Mouse (Mus musculus) intestine, embryonic 16.5 days (tissue): ENCODE results near the gene Gpc6. TPM values are rescaled to one million over a fixed set of nuclear protein-coding genes. Genes with fewer than 3 reads are reported as not detected.

Source experiments
- ATAC-seq: fragments of 200-750 bp; cut with Nextera tagmentation; 2 replicates; pipeline ENCODE4 v1.8.0; 2017; ENCODE audit warnings: moderate TSS enrichment, moderate library complexity
- H3K27ac ChIP-seq: fragments of 300-500 bp; sonication (generic); 2 replicates; pipeline ENCODE4 v1.5.1; 2014; ENCODE audit warnings: mild to moderate bottlenecking, low read length
- H3K27me3 ChIP-seq: fragments of 300-500 bp; sonication (generic); replicated peaks from 2 replicates; pipeline ENCODE4 v1.6.1; 2014; ENCODE audit warnings: low read length, control low read depth, mixed read lengths; ENCODE audit not compliant: control insufficient read depth, insufficient read depth
- H3K36me3 ChIP-seq: fragments of 300-500 bp; sonication (generic); 2 replicates; pipeline ENCODE4 v1.6.1; 2014; ENCODE audit warnings: low read length, control low read depth; ENCODE audit not compliant: control insufficient read depth, insufficient read depth
- H3K4me1 ChIP-seq: fragments of 300-500 bp; sonication (generic); 2 replicates; pipeline ENCODE4 v1.6.1; 2014; ENCODE audit warnings: low read length, control low read depth, mixed read lengths; ENCODE audit not compliant: control insufficient read depth, insufficient read depth
- H3K4me2 ChIP-seq: fragments of 300-500 bp; sonication (generic); 2 replicates; pipeline ENCODE4 v1.6.1; 2014; ENCODE audit warnings: low read depth, low read length, control low read depth
- H3K4me3 ChIP-seq: fragments of 300-500 bp; sonication (generic); 2 replicates; pipeline ENCODE4 v1.5.1; 2014; ENCODE audit warnings: mild to moderate bottlenecking, low read length
- H3K9ac ChIP-seq: fragments of 300-500 bp; sonication (generic); 2 replicates; pipeline ENCODE4 v1.6.1; 2014; ENCODE audit warnings: low read depth, low read length
- H3K9me3 ChIP-seq: fragments of 300-500 bp; sonication (generic); 2 replicates; pipeline ENCODE4 v1.6.1; 2016; ENCODE audit warnings: low read length, control low read depth; ENCODE audit not compliant: control insufficient read depth
- WGBS: fragments of 180-500 bp; shearing (Covaris S2); extraction: QIAGEN DNeasy Blood & Tissue Kit; methylation state at CpG from one replicate; pipeline ENCODE4 v1.1.7; 2014; 5-methylcytosine and 5-hydroxymethylcytosine counted together
- polyA plus RNA-seq: library from polyadenylated mRNA; unstranded; fragments of >200 nt; fragmentation: Nextera tagmentation; extraction: Ambion mirVana; gene quantifications from 2 replicates; pipeline ENCODE4 v1.2.1, GENCODE M21; 2015

Gene Gpc6
- polyA plus RNA-seq, 1 experiment from 2014 or later = 29.7 TPM

DNA sequence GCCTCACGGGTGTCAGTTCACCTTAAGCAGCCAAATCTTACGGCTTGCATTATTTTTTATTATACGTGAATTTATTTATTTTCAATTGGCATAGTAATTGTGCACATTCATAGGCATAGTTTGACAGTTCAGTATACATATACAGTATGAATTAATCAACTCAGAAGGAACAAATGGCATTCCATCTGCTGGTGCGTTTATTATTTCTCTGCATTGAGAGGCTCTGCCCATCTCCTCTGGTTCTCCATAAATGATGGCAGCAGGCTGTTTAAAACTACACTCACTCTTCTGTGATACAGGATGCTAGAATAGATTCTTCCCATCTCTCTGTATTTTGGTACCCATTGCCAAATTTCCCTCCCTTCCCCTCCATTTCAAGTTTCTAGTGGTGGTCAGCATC, 16.7 kb downstream of the Gpc6 start:
- no peak overlapping the region for H3K4me2 ChIP-seq
- 88% methylated on average over 4 of the region's 4 CpGs for WGBS
- no peak overlapping the region for H3K4me3 ChIP-seq
- no peak overlapping the region for H3K9ac ChIP-seq
- no peaks in the 10 kb centered on the region for H3K36me3 ChIP-seq
- H3K27ac ChIP-seq = no peak overlapping the region
- H3K4me1 ChIP-seq = no peaks in the 10 kb centered on the region
- no peaks in the 10 kb centered on the region for H3K27me3 ChIP-seq
- no peak for ATAC-seq
- no peaks in the 10 kb centered on the region for H3K9me3 ChIP-seq

DNA sequence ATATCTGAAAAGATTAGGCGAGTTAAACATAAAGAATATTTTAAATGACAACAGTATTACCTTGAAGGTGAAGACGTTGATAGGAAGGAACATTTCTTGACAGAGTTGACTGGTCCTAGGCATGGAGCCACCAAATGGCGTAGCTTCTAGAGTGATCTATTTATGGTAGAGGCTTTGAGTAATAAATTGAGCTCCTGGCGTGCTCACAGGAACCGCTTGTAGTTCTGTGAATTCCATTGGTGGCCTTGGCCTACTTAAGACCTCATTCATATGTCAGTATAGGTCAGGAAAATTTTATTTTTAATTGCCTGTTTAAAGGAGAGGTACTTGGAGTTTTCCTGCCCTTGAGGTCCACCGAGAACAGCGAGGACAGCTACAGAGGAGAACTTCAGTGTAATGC, 18.6 kb downstream of the Gpc6 start:
- Histone ChIP-seq H3K36me3 (no peaks in the 10 kb centered on the region), H3K27ac (no peak overlapping the region), H3K4me3 (no peak overlapping the region), H3K4me1 (0 out of 2 replicates have a peak, but pooled peaks cover 2% of the 10 kb centered on the region), H3K9ac (no peak overlapping the region), H3K4me2 (no peak overlapping the region), H3K27me3 (no peaks in the 10 kb centered on the region), H3K9me3 (no peaks in the 10 kb centered on the region)
- 92% methylated on average over 7 of the region's 7 CpGs for WGBS
- no peak for ATAC-seq

DNA sequence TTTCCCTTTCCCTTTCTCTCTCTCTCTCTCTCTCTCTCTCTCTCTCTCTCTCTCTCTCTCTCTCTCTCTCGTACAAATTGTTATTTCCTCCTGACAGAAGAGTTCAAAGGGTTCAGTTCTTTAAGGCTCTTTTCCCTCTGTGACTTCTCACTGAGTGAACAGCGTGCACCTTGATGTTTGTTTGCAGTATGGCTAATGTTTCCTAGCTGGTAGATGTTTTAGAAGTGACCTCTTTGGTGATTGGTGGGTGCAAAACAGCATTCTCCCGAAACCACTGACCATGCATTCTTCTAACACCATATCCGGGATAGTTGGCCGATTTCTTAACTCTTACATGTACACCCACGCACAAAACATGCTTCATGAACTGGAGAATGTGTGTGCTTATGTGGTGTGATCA, 20.9 kb downstream of the Gpc6 start:
- WGBS = 65% methylated on average over 6 of the region's 6 CpGs
- Histone ChIP-seq H3K36me3 (no peaks in the 10 kb centered on the region), H3K27me3 (no peaks in the 10 kb centered on the region), H3K4me3 (no peak overlapping the region), H3K9ac (no peak overlapping the region), H3K27ac (no peak overlapping the region), H3K9me3 (no peaks in the 10 kb centered on the region), H3K4me1 (0 out of 2 replicates have a peak, but pooled peaks cover 2% of the 10 kb centered on the region), H3K4me2 (no peak overlapping the region)
- no peak for ATAC-seq

DNA sequence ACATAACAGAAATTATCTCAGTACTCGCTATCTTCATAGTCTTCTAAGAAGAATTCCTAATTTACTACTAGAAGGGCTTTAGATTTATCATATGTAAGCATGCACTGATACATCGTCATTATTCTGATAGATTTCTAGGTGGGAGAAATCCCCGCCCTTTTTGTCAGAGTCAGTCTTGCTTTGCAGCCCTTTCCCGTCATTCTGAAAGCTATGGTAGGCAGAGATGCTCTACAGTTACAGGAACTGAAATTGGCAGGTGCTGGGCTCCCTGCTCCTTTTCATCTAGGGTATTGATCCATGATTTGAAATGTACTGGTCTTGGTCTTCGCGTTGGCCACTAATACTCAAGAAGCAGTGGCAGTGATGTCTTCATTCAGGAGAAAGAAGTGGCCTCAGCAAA, 22.3 kb downstream of the Gpc6 start:
- no peak overlapping the region for H3K9ac ChIP-seq
- H3K9me3 ChIP-seq = no peaks in the 10 kb centered on the region
- no peaks in the 10 kb centered on the region for H3K27me3 ChIP-seq
- 0 out of 2 replicates have a peak, but pooled peaks cover 2% of the 10 kb centered on the region for H3K4me1 ChIP-seq
- no peak overlapping the region for H3K27ac ChIP-seq
- ATAC-seq = no peak
- H3K36me3 ChIP-seq = no peaks in the 10 kb centered on the region
- WGBS = 90% methylated on average over 6 of the region's 6 CpGs
- H3K4me3 ChIP-seq = no peak overlapping the region
- no peak overlapping the region for H3K4me2 ChIP-seq

DNA sequence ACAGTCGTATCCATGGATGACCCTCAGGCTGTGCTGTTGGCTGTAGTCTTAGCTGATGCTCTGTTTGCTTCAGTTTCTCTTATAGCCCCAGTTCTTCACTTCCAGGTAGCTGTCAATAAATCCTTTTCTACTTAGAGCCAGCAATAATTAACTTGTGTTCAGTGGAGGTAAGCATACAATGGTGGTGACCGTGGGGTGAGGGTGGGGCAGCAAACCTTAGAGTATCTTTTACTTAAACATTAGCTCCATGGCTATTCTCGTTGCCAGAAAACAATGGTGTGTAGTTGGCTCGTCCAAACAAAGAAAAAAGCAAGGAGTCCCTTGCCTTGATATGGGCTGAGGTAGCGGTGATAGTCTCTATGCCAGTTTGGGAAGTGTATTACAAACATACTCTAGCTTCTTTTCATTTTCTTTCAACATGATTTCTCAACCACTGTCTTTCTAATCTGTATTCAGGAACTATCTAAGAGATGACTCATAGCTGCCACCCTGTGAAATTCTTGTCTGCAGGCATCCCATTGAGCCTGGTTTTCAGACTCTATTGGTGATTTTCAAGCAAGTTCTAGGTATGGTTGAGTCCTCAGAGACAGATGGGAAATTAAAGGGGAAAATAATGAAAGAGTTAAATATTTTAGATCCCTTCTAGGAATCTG, 22.9 kb downstream of the Gpc6 start:
- peak; percentile 59 for ATAC-seq
- 64% methylated on average over 5 of the region's 5 CpGs for WGBS
- H3K4me2 ChIP-seq = no peak overlapping the region
- no peaks in the 10 kb centered on the region for H3K36me3 ChIP-seq
- no peaks in the 10 kb centered on the region for H3K9me3 ChIP-seq
- H3K27ac ChIP-seq = no peak overlapping the region
- H3K9ac ChIP-seq = no peak overlapping the region
- no peaks in the 10 kb centered on the region for H3K27me3 ChIP-seq
- no peak overlapping the region for H3K4me3 ChIP-seq
- 0 out of 2 replicates have a peak, but pooled peaks cover 2% of the 10 kb centered on the region for H3K4me1 ChIP-seq

DNA sequence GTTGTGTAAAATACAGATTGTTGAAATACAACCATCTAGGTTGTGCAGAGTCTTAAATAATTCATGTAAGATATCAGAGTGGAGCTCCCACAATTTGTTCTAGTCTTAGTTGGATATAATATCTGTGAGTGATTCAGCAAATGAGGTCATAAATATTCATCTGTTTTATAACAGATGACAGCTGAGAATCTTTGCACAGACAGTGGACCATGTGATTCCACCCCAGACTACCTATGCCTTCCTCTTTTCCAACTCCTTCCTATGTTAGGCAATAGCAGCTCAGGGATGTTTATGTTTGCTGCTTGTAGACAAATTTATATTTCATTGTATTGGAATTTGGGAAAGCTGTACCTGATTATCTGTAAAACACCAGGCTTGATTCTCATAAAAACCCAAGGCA, 32.0 kb downstream of the Gpc6 start:
- no peaks in the 10 kb centered on the region for H3K27me3 ChIP-seq
- H3K4me2 ChIP-seq = no peak overlapping the region
- H3K4me1 ChIP-seq = no peaks in the 10 kb centered on the region
- no peak overlapping the region for H3K4me3 ChIP-seq
- H3K36me3 ChIP-seq = no peaks in the 10 kb centered on the region
- ATAC-seq = no peak
- no peak overlapping the region for H3K27ac ChIP-seq
- no peaks in the 10 kb centered on the region for H3K9me3 ChIP-seq
- no peak overlapping the region for H3K9ac ChIP-seq

DNA sequence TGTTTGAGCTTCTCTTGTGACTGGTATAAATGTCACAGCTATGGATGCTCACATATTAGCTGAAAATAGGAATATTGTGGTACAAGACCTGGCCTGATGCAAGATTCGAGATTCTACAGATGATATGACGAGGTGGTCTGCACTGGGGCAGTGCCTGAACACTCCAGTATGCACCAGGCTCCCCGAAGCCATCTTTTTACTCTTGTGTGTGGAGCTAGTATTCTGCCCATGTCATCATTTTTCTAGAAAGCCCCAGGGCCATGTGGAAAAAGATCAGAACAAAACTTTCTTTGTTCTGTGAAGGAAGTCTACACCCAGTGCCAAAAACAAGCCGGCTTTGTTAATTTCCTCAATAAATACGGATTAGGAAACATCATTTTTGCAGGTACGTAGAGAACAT, 39.7 kb downstream of the Gpc6 start:
- WGBS = 75% methylated on average over 6 of the region's 6 CpGs
- Histone ChIP-seq H3K4me2 (no peak overlapping the region), H3K4me1 (no peaks in the 10 kb centered on the region), H3K36me3 (no peaks in the 10 kb centered on the region), H3K9me3 (no peaks in the 10 kb centered on the region), H3K27me3 (no peaks in the 10 kb centered on the region), H3K27ac (no peak overlapping the region), H3K4me3 (no peak overlapping the region), H3K9ac (no peak overlapping the region)
- ATAC-seq = no peak

DNA sequence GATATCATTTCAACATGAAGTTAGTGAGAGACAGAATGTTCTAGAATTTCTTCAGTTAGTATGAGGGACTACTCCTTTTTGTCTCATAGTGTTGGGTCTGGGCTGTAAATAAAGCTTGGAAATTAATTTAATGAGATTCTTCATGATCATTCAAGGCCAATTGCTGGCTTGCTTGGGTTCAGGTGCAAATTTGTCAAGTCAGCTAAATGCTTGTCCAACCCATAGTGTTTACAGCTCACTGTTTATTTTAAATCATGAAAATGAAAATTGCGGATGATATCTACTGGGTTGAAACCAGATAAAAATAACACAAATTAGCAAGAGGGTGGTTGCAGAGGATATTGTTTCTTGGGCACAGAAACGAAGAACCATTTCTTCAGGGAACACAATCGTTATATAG, 49.6 kb downstream of the Gpc6 start:
- Histone ChIP-seq H3K4me3 (no peak overlapping the region), H3K9me3 (no peaks in the 10 kb centered on the region), H3K27ac (no peak overlapping the region), H3K4me1 (0 out of 2 replicates have a peak, but pooled peaks cover 3% of the 10 kb centered on the region), H3K9ac (no peak overlapping the region), H3K27me3 (no peaks in the 10 kb centered on the region), H3K36me3 (no peaks in the 10 kb centered on the region), H3K4me2 (no peak overlapping the region)
- ATAC-seq = no peak
- 83% methylated on average over 3 of the region's 3 CpGs for WGBS

DNA sequence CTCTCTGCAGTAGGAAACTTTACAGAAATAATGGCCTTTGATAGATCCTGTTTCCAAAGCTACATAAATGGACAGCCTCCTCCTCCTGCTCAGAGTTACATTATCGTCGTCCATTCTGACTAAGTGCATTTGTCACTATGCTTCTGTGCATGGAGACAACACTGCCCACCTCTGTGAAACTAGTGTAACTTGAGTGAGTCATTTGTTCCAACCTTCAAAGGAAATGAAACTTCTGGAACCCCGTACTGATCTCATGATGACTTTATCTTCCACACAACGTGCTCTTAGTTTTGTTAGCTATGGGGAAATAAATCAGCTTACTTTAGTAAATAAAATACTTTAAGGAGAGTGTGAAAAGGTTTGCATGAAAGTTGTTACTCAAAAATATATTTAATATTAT, 50.1 kb downstream of the Gpc6 start:
- H3K4me3 ChIP-seq = no peak overlapping the region
- no peak for ATAC-seq
- 62% methylated on average over 4 of the region's 4 CpGs for WGBS
- 0 out of 2 replicates have a peak, but pooled peaks cover 3% of the 10 kb centered on the region for H3K4me1 ChIP-seq
- H3K36me3 ChIP-seq = no peaks in the 10 kb centered on the region
- H3K9me3 ChIP-seq = no peaks in the 10 kb centered on the region
- H3K9ac ChIP-seq = no peak overlapping the region
- H3K27me3 ChIP-seq = no peaks in the 10 kb centered on the region
- no peak overlapping the region for H3K4me2 ChIP-seq
- H3K27ac ChIP-seq = no peak overlapping the region

DNA sequence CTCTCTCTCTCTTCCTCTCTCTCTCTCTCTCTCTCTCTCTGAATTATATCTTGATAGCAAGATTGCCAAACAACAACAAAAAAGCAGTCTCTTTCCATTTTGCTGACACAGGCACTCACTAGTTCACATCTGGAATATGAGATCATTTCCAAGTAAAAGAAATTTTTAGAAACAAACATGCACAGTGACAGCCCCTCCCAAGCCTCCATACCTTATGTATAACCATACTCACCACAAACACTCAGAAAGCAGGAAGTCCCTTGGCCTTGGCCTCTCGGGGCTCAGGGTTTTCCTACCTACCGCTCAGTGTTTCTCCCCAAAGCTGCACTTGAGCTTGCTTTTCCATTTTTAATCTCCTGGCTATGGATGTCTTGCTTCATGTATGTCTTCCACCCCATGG, 52.1 kb downstream of the Gpc6 start:
- Histone ChIP-seq H3K27me3 (no peaks in the 10 kb centered on the region), H3K4me1 (0 out of 2 replicates have a peak, but pooled peaks cover 3% of the 10 kb centered on the region), H3K9me3 (no peaks in the 10 kb centered on the region), H3K4me2 (no peak overlapping the region), H3K9ac (no peak overlapping the region), H3K27ac (no peak overlapping the region), H3K36me3 (no peaks in the 10 kb centered on the region), H3K4me3 (no peak overlapping the region)
- no peak for ATAC-seq
- WGBS = 73% methylated on average over 2 of the region's 2 CpGs
